Mouse (Mus musculus) C3H10T1/2 (cell line): ENCODE data around the gene Cers5. TPM values are rescaled to one million over a fixed set of nuclear protein-coding genes. Genes with fewer than 3 reads are reported as not detected.

Experiments used
- polyA plus RNA-seq, 2 experiments: library from polyadenylated mRNA; unstranded; fragments of >200 nt; fragmentation: generic; extraction: Trizol; gene quantifications; one replicate each; pipeline ENCODE4 v1.2.1; 2012; ENCODE audit warnings: missing spikeins in 2 of 2

Cers5 gene
- polyA plus RNA-seq: 100 to 1,000 TPM in 1 of 2 experiments, 10 to 100 TPM in 1; 65.9 to 104 TPM

DNA sequence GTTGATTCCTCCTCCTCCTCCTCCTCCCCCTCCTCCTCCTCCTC is at the start of gene Cers5:
Gene Cers5 (minus strand): TSS at position 5 of the 44 bp plus-strand sequence.

GRCm38 (mm10) chr15:99725341-99726155 is 47.1 kb downstream of the Cers5 start, which contains the start of gene Cox14:
Cox14 (plus strand) TSS chr15:99725618.

DNA sequence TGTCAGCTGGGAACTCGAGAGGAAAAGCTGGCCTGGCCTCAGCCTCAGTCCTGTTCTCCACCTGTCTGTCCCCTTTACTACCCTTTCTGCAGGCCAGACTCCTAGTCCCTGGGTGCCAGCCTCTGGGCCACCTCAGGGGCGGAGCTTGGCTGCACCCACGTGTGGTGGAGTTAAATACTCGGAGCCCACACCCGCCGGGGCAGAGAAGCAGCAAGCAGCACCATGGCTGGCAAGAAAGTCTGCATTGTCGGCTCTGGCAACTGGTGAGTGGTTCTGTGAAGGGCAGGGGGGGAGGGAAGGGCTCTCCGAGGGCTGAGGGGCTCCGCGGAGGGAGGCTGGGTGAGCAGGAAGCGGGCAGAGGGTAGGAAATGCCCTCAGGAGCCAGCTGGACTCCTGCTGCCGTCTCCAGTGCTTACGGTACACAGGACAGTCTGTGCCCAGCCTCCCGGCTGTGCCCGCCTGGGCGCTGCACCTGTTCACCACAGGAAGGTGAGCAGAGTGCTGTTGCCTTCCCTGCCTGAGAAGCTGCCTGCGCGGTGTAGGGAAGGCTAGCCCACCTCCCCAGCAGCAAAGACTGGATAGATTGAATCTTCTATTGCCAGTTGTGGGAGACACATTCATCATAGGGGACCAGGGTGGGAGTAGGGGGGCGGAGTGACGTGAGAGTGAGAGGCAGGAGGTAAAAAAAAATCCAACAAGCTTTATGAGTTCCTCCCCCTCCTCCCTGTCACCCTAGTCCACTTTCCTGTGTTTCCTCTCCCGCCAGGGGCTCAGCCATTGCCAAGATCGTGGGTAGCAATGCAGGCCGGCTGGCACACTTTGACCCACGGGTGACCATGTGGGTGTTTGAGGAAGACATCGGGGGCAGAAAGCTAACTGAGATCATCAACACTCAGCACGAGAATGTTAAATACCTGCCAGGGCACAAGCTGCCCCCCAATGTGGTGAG is 55.0 kb downstream of the Cers5 start, which contains the start of gene Gpd1:
Gene Gpd1 (plus strand): TSS at position 130 of the 949 bp plus-strand sequence.

DNA sequence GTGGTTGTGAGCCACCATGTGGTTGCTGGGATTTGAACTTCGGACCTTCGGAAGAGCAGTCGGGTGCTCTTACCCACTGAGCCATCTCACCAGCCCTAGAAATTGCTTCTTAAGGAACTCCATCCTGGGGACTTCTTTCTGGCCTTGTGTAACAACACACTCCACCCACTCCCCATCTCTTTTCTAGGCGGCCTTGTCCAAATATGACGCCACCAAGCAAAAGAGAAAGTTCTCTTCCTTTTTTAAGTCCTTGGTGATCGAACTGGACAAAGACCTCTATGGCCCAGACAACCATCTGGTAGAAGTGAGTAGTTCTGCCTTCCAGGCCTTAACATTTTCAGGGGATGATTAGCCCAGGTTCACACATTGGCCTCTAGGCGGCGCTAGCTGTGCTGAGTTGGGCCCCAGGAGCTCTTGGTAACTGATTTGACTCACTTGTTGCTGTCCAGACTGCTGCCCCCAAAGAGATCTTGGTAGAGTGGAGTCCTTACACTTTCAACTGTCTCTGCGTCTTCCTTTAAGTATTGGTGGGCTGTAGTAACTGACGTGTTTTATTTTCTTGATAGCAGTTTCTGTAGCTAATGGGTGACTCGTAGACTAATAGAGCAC is 67.1 kb downstream of the Cers5 start, which contains the start of gene Gm17349:
Gene Gm17349 (minus strand): TSS at position 51 of the 609 bp plus-strand sequence.

GRCm38 (mm10) chr15:99701999-99702900 is 70.4 kb downstream of the Cers5 start, which contains the start of gene Smarcd1:
Smarcd1 (plus strand) TSS chr15:99702129.

Other genes starting within 250 kb of the Cers5 start
- 1 to 10 TPM in 1 of 2 experiments, under 1 TPM in 1; 0.91 to 1.1 TPM for gene Faim2, start 244.7 kb downstream of the Cers5 start, polyA plus RNA-seq
- under 1 TPM; 0.13 to 0.42 TPM for gene Aqp2, start 193.8 kb downstream of the Cers5 start, polyA plus RNA-seq
- gene Aqp5, start 182.1 kb downstream of the Cers5 start, polyA plus RNA-seq: 10 to 100 TPM; 54.1 to 88.5 TPM
- under 1 TPM in 1 of 2 experiments, not detected in 1; 0.04 TPM for gene Aqp6, start 171.5 kb downstream of the Cers5 start, polyA plus RNA-seq
- gene Racgap1, start 121.2 kb downstream of the Cers5 start, polyA plus RNA-seq: 100 to 1,000 TPM in 1 of 2 experiments, 10 to 100 TPM in 1; 60.2 to 163 TPM
- 10 to 100 TPM in 1 of 2 experiments, 1 to 10 TPM in 1; 3.3 to 15.2 TPM for gene Asic1, start 102.5 kb downstream of the Cers5 start, polyA plus RNA-seq
- 10 to 100 TPM; 13.1 to 39.5 TPM for gene Smarcd1, start 70.8 kb downstream of the Cers5 start, polyA plus RNA-seq
- gene Gm17349, start 67.4 kb downstream of the Cers5 start, polyA plus RNA-seq: not detected
- gene Gpd1, start 55.4 kb downstream of the Cers5 start, polyA plus RNA-seq: 1 to 10 TPM in 1 of 2 experiments, under 1 TPM in 1; 0.33 to 7.5 TPM
- 100 to 1,000 TPM; 101 to 413 TPM for gene Cox14, start 47.3 kb downstream of the Cers5 start, polyA plus RNA-seq
- 100 to 1,000 TPM in 1 of 2 experiments, 1 to 10 TPM in 1; 8.3 to 132 TPM for gene Lima1, start 102.6 kb upstream of the Cers5 start, polyA plus RNA-seq
- under 1 TPM in 1 of 2 experiments, not detected in 1; 0.01 TPM for gene Fam186a, start 194.2 kb upstream of the Cers5 start, polyA plus RNA-seq
- 1 to 10 TPM in 1 of 2 experiments, under 1 TPM in 1; 0.68 to 3.4 TPM for gene Larp4, start 197.2 kb upstream of the Cers5 start, polyA plus RNA-seq